Mouse (Mus musculus) embryonic facial prominence, embryonic 12.5 days (tissue): Measurements from ENCODE around the gene Bhlha9. TPM values are rescaled to one million over a fixed set of nuclear protein-coding genes. Genes with fewer than 3 reads are reported as not detected.
"Not testable (repeated sequence)": the region's sequence is repeated elsewhere in the genome, so short reads cannot be mapped to it uniquely, and the experiment has no call there.

Experiments used
- ATAC-seq: fragments of 200-750 bp; cut with Nextera tagmentation; 2 replicates; pipeline ENCODE4 v1.8.0; 2017; ENCODE audit not compliant: insufficient number of reproducible peaks, insufficient read depth, low FRiP score, low TSS enrichment
- H3K27ac ChIP-seq: fragments of 300-500 bp; sonication (generic); 2 replicates; pipeline ENCODE4 v1.5.1; 2016; ENCODE audit warnings: mild to moderate bottlenecking
- H3K27me3 ChIP-seq: fragments of 300-500 bp; sonication (generic); 2 replicates; pipeline ENCODE4 v1.6.1; 2016; ENCODE audit warnings: mild to moderate bottlenecking, moderate library complexity
- H3K36me3 ChIP-seq: fragments of 300-500 bp; sonication (generic); 2 replicates; pipeline ENCODE4 v1.6.1; 2016; ENCODE audit warnings: mild to moderate bottlenecking
- H3K4me1 ChIP-seq: fragments of 300-500 bp; sonication (generic); 2 replicates; pipeline ENCODE4 v1.6.1; 2016
- H3K4me2 ChIP-seq: fragments of 300-500 bp; sonication (generic); replicated peaks from 2 replicates; pipeline ENCODE4 v1.6.1; 2016; ENCODE audit warnings: mild to moderate bottlenecking, moderate library complexity
- H3K4me3 ChIP-seq: fragments of 300-500 bp; sonication (generic); 2 replicates; pipeline ENCODE4 v1.5.1; 2016; ENCODE audit warnings: mild to moderate bottlenecking
- H3K9ac ChIP-seq: fragments of 300-500 bp; sonication (generic); 2 replicates; pipeline ENCODE4 v1.6.1; 2016; ENCODE audit warnings: mild to moderate bottlenecking, moderate library complexity
- H3K9me3 ChIP-seq: fragments of 300-500 bp; sonication (generic); 2 replicates; pipeline ENCODE4 v1.6.1; 2016; ENCODE audit warnings: mild to moderate bottlenecking, moderate library complexity
- WGBS: fragments of 180-500 bp; shearing (Covaris S2); methylation state at CpG from one replicate; pipeline ENCODE4 v1.1.7; 2016; 5-methylcytosine and 5-hydroxymethylcytosine counted together
- polyA plus RNA-seq: library from polyadenylated mRNA; unstranded; fragments of >200 nt; fragmentation: Nextera tagmentation; extraction: Ambion mirVana; gene quantifications from 2 replicates; pipeline ENCODE4 v1.2.1, GENCODE M21; 2016

Bhlha9 gene
- polyA plus RNA-seq, 1 experiment from 2014 or later: 0.13 TPM

GRCm38 (mm10) chr11:76667807-76668206 is 4.5 kb upstream of the Bhlha9 start:
- no peak overlapping the region for H3K9ac ChIP-seq
- H3K4me3 ChIP-seq: no peak overlapping the region
- H3K27ac ChIP-seq: no peak overlapping the region
- no peaks in the 10 kb centered on the region for H3K36me3 ChIP-seq
- H3K9me3 ChIP-seq: no peaks in the 10 kb centered on the region
- H3K4me1 ChIP-seq: peaks cover 7% of the 10 kb centered on the region
- ATAC-seq: no peak
- no peak overlapping the region for H3K4me2 ChIP-seq
- WGBS: 18% methylated on average over 4 of the region's 4 CpGs
- peaks cover 89% of the 10 kb centered on the region for H3K27me3 ChIP-seq

GRCm38 (mm10) chr11:76672561-76673384 is 503 bp downstream of the Bhlha9 start:
- peaks cover 10% of the 10 kb centered on the region for H3K4me1 ChIP-seq
- peaks cover 73% of the 10 kb centered on the region for H3K27me3 ChIP-seq
- peak overlapping the region; percentile 67 for H3K4me2 ChIP-seq
- no peaks in the 10 kb centered on the region for H3K9me3 ChIP-seq
- peak overlapping the region; percentile 39 for H3K4me3 ChIP-seq
- no peak for ATAC-seq
- H3K27ac ChIP-seq: no peak overlapping the region
- 3% methylated on average over 64 of the region's 64 CpGs for WGBS
- peak overlapping the region; percentile 37 for H3K9ac ChIP-seq
- H3K36me3 ChIP-seq: no peaks in the 10 kb centered on the region

GRCm38 (mm10) chr11:76674199-76674598 is 1.9 kb downstream of the Bhlha9 start:
- H3K9me3 ChIP-seq: no peaks in the 10 kb centered on the region
- no peak overlapping the region for H3K4me2 ChIP-seq
- no peak overlapping the region for H3K4me3 ChIP-seq
- peaks cover 10% of the 10 kb centered on the region for H3K4me1 ChIP-seq
- 46% methylated on average over 8 of the region's 8 CpGs for WGBS
- H3K27me3 ChIP-seq: peaks cover 61% of the 10 kb centered on the region
- no peak overlapping the region for H3K9ac ChIP-seq
- no peaks in the 10 kb centered on the region for H3K36me3 ChIP-seq
- no peak for ATAC-seq
- no peak overlapping the region for H3K27ac ChIP-seq

- H3K4me1 ChIP-seq: peaks cover 10% of the 10 kb centered on the region
- H3K27ac ChIP-seq: no peak overlapping the region
- H3K4me3 ChIP-seq: no peak overlapping the region
- 47% methylated on average over 4 of the region's 4 CpGs for WGBS
- no peak for ATAC-seq
- H3K27me3 ChIP-seq: peaks cover 56% of the 10 kb centered on the region
- H3K9me3 ChIP-seq: no peaks in the 10 kb centered on the region
- H3K36me3 ChIP-seq: no peaks in the 10 kb centered on the region
- H3K4me2 ChIP-seq: no peak overlapping the region
- H3K9ac ChIP-seq: no peak overlapping the region
These were observed 2.4 kb downstream of the Bhlha9 start for GRCm38 (mm10) chr11:76674704-76675103.

- H3K4me2 ChIP-seq, H3K9ac ChIP-seq, H3K27ac ChIP-seq, ATAC-seq, H3K9me3 ChIP-seq, H3K4me3 ChIP-seq, H3K36me3 ChIP-seq, H3K4me1 ChIP-seq: not testable (repeated sequence)
- peaks cover 14% of the 10 kb centered on the region for H3K27me3 ChIP-seq
- WGBS: 32% methylated on average over 7 of the region's 8 CpGs
These were observed 7.2 kb downstream of the Bhlha9 start, which contains the start of gene Trarg1 for GRCm38 (mm10) chr11:76679508-76679907. Gene Trarg1, plus strand, starts transcription at chr11:76679808.

GRCm38 (mm10) chr11:76685604-76686003 is 13.3 kb downstream of the Bhlha9 start:
- Histone ChIP-seq H3K27me3 (no peaks in the 10 kb centered on the region), H3K4me2 (no peak overlapping the region), H3K4me1 (no peaks in the 10 kb centered on the region), H3K9ac (no peak overlapping the region), H3K9me3 (no peaks in the 10 kb centered on the region), H3K36me3 (no peaks in the 10 kb centered on the region), H3K4me3 (no peak overlapping the region), H3K27ac (no peak overlapping the region)
- no peak for ATAC-seq
- 66% methylated on average over 2 of the region's 2 CpGs for WGBS

GRCm38 (mm10) chr11:76692096-76692495 is 19.8 kb downstream of the Bhlha9 start:
- no peak for ATAC-seq
- Histone ChIP-seq H3K9me3 (no peaks in the 10 kb centered on the region), H3K36me3 (no peaks in the 10 kb centered on the region), H3K27ac (no peak overlapping the region), H3K9ac (no peak overlapping the region), H3K4me3 (no peak overlapping the region), H3K4me1 (no peaks in the 10 kb centered on the region), H3K27me3 (no peaks in the 10 kb centered on the region), H3K4me2 (no peak overlapping the region)
- WGBS: 76% methylated on average over 3 of the region's 3 CpGs

- no peak overlapping the region for H3K9ac ChIP-seq
- H3K27me3 ChIP-seq: no peaks in the 10 kb centered on the region
- no peak for ATAC-seq
- H3K9me3 ChIP-seq: no peaks in the 10 kb centered on the region
- no peak overlapping the region for H3K4me2 ChIP-seq
- H3K36me3 ChIP-seq: no peaks in the 10 kb centered on the region
- no peak overlapping the region for H3K27ac ChIP-seq
- H3K4me1 ChIP-seq: no peaks in the 10 kb centered on the region
- no peak overlapping the region for H3K4me3 ChIP-seq
- WGBS: 65% methylated on average over 6 of the region's 6 CpGs
These were observed 23.5 kb downstream of the Bhlha9 start for GRCm38 (mm10) chr11:76695810-76696209.

GRCm38 (mm10) chr11:76699626-76700025 is 27.4 kb downstream of the Bhlha9 start:
- WGBS: 59% methylated on average over 8 of the region's 9 CpGs
- Histone ChIP-seq H3K9ac (no peak overlapping the region), H3K9me3 (no peaks in the 10 kb centered on the region), H3K4me2 (no peak overlapping the region), H3K27ac (no peak overlapping the region), H3K4me1 (no peaks in the 10 kb centered on the region), H3K4me3 (no peak overlapping the region), H3K27me3 (no peaks in the 10 kb centered on the region), H3K36me3 (no peaks in the 10 kb centered on the region)
- no peak for ATAC-seq

- no peak for ATAC-seq
- Histone ChIP-seq H3K27ac (no peak overlapping the region), H3K4me1 (peaks cover 11% of the 10 kb centered on the region), H3K4me2 (no peak overlapping the region), H3K4me3 (no peak overlapping the region), H3K9ac (no peak overlapping the region), H3K9me3 (no peaks in the 10 kb centered on the region), H3K36me3 (no peaks in the 10 kb centered on the region), H3K27me3 (no peaks in the 10 kb centered on the region)
- WGBS: 81% methylated on average over 3 of the region's 3 CpGs
These were observed 35.4 kb downstream of the Bhlha9 start for GRCm38 (mm10) chr11:76707656-76708055.

GRCm38 (mm10) chr11:76708066-76708465 is 35.8 kb downstream of the Bhlha9 start:
- Histone ChIP-seq H3K9ac (no peak overlapping the region), H3K27ac (no peak overlapping the region), H3K36me3 (no peaks in the 10 kb centered on the region), H3K9me3 (no peaks in the 10 kb centered on the region), H3K4me2 (no peak overlapping the region), H3K4me3 (no peak overlapping the region), H3K27me3 (no peaks in the 10 kb centered on the region), H3K4me1 (peaks cover 11% of the 10 kb centered on the region)
- 97% methylated on average over 1 of the region's 1 CpGs for WGBS
- no peak for ATAC-seq

- peaks cover 11% of the 10 kb centered on the region for H3K4me1 ChIP-seq
- no peak overlapping the region for H3K27ac ChIP-seq
- no peaks in the 10 kb centered on the region for H3K27me3 ChIP-seq
- no peak overlapping the region for H3K4me3 ChIP-seq
- no peak for ATAC-seq
- no peak overlapping the region for H3K4me2 ChIP-seq
- WGBS: 38% methylated on average over 1 of the region's 1 CpGs
- H3K36me3 ChIP-seq: no peaks in the 10 kb centered on the region
- H3K9ac ChIP-seq: no peak overlapping the region
- H3K9me3 ChIP-seq: no peaks in the 10 kb centered on the region
These were observed 36.6 kb downstream of the Bhlha9 start for GRCm38 (mm10) chr11:76708881-76709280.
